Mouse (Mus musculus) CH12.LX (cell line): ENCODE measurements at regions not wholly inside any gene's neighbourhood (a gene's known extent, or its start where the extent isn't known, plus 50 kb on each side); places are given as distances from the start of the nearest gene placed in this dataset.

Source experiments
- DNase-seq: peaks from one replicate; pipeline ENCODE4 v3.0.0-alpha.2; 2013; ENCODE audit errors: extremely low read depth
- H3K27ac ChIP-seq: 2 replicates; pipeline ENCODE4 v1.5.1; 2012; ENCODE audit warnings: low read depth, mild to moderate bottlenecking, control low read depth, moderate library complexity; ENCODE audit not compliant: insufficient read depth
- H3K27me3 ChIP-seq: replicated peaks from 2 replicates; pipeline ENCODE3; 2012; ENCODE audit warnings: inconsistent platforms
- H3K36me3 ChIP-seq, 2 experiments: replicated peaks in 1 of 2; 2 replicates each; pipeline versions ENCODE3 to v1.6.1; 2012; ENCODE audit warnings: inconsistent platforms in 1 of 2, low read length in 1 of 2, mild to moderate bottlenecking in 1 of 2, mixed read lengths in 1 of 2, moderate library complexity in 1 of 2; ENCODE audit not compliant: control insufficient read depth in 1 of 2, insufficient read depth in 1 of 2
- H3K4me1 ChIP-seq, 2 experiments: 2 replicates each; pipeline ENCODE4 v1.6.1; 2012; ENCODE audit warnings: inconsistent platforms in 1 of 2, moderate library complexity in 1 of 2; ENCODE audit not compliant: insufficient read depth in 2 of 2, control insufficient read depth in 1 of 2
- H3K4me2 ChIP-seq: 2 replicates; pipeline ENCODE4 v1.6.1; 2012; ENCODE audit warnings: low read depth, mild to moderate bottlenecking, control low read depth; ENCODE audit not compliant: poor library complexity, insufficient read depth, severe bottlenecking
- H3K4me3 ChIP-seq, 3 experiments: fragments of 150-350 bp in 1 of 3; sonication (generic) in 1 of 3; replicated peaks in 1 of 3; 2 replicates each; pipeline versions ENCODE3 to v1.5.1; 2011 to 2012; ENCODE audit warnings: low read depth in 2 of 3, low read length in 2 of 3, mild to moderate bottlenecking in 2 of 3, moderate library complexity in 2 of 3, control low read depth in 1 of 3, improper control_type of control experiment in 1 of 3, inconsistent platforms in 1 of 3, mixed read lengths in 1 of 3; ENCODE audit not compliant: poor library complexity in 1 of 3
- H3K79me2 ChIP-seq: replicated peaks from 2 replicates; pipeline ENCODE4 v1.6.1; 2012; ENCODE audit warnings: mild to moderate bottlenecking, moderate library complexity; ENCODE audit not compliant: control insufficient read depth, poor library complexity, insufficient read depth, severe bottlenecking; ENCODE audit errors: extremely low read depth
- H3K9ac ChIP-seq: 2 replicates; pipeline ENCODE4 v1.6.1; 2012; ENCODE audit warnings: low read depth, mild to moderate bottlenecking, control low read depth, moderate library complexity; ENCODE audit not compliant: insufficient read depth
- H3K9me3 ChIP-seq: replicated peaks from 2 replicates; pipeline ENCODE3; 2012; ENCODE audit warnings: low read length, inconsistent platforms, mixed read lengths
- CHD1 ChIP-seq: IDR thresholded peaks from 2 replicates; pipeline ENCODE4 v1.6.1; 2012; ENCODE audit warnings: low read depth, low read length, improper control_type of control experiment, inconsistent platforms
- CTCF ChIP-seq, 2 experiments: IDR thresholded peaks in 1 of 2; conservative IDR thresholded peaks in 1 of 2; 2 replicates each; pipeline ENCODE4 v1.5.1; 2011 to 2012; ENCODE audit warnings: low read depth in 2 of 2, low read length in 2 of 2, improper control_type of control experiment in 1 of 2, inconsistent platforms in 1 of 2, mild to moderate bottlenecking in 1 of 2, moderate library complexity in 1 of 2
- E2F4 ChIP-seq: IDR thresholded peaks from 2 replicates; pipeline ENCODE4 v1.6.1; 2011; ENCODE audit warnings: low read depth, low read length, improper control_type of control experiment; ENCODE audit not compliant: insufficient replicate concordance
- EP300 ChIP-seq: IDR thresholded peaks from 2 replicates; pipeline ENCODE4 v1.6.1; 2011; ENCODE audit warnings: low read length, improper control_type of control experiment
- ETS1 ChIP-seq: conservative IDR thresholded peaks from 2 replicates; pipeline ENCODE4 v1.6.1; 2012; ENCODE audit warnings: low read depth, mild to moderate bottlenecking, inconsistent platforms, low read length, improper control_type of control experiment, moderate library complexity
- GABPA ChIP-seq: IDR thresholded peaks from 2 replicates; pipeline ENCODE4 v1.6.1; 2012; ENCODE audit warnings: low read depth, low read length, improper control_type of control experiment, inconsistent platforms; ENCODE audit not compliant: insufficient replicate concordance
- HCFC1 ChIP-seq: IDR thresholded peaks from 2 replicates; pipeline ENCODE4 v1.6.1; 2012; ENCODE audit warnings: low read depth, mild to moderate bottlenecking, inconsistent platforms, low read length, improper control_type of control experiment
- IRF4 ChIP-seq: IDR thresholded peaks from 2 replicates; pipeline ENCODE4 v1.6.1; 2014; ENCODE audit warnings: low read depth, mild to moderate bottlenecking, inconsistent platforms, low read length, improper control_type of control experiment
- JUN ChIP-seq: IDR thresholded peaks from 2 replicates; pipeline ENCODE4 v1.6.1; 2011; ENCODE audit warnings: low read depth, mild to moderate bottlenecking, low read length, improper control_type of control experiment, moderate library complexity; ENCODE audit not compliant: insufficient read depth
- MAFK ChIP-seq: IDR thresholded peaks from 2 replicates; pipeline ENCODE4 v1.6.1; 2011; ENCODE audit warnings: low read length, improper control_type of control experiment; ENCODE audit not compliant: insufficient replicate concordance
- MAZ ChIP-seq: IDR thresholded peaks from 2 replicates; pipeline ENCODE4 v1.6.1; 2012; ENCODE audit warnings: low read depth, mild to moderate bottlenecking, inconsistent platforms, low read length, improper control_type of control experiment, moderate library complexity
- MEF2A ChIP-seq: IDR thresholded peaks from 2 replicates; pipeline ENCODE4 v1.6.1; 2014; ENCODE audit warnings: low read depth, mild to moderate bottlenecking, inconsistent platforms, low read length, improper control_type of control experiment, borderline replicate concordance
- MYC ChIP-seq: IDR thresholded peaks from 2 replicates; pipeline ENCODE4 v1.6.1; 2011; ENCODE audit warnings: low read depth, mild to moderate bottlenecking, improper control_type of control experiment, low read length
- NELFE ChIP-seq: IDR thresholded peaks from 2 replicates; pipeline ENCODE4 v1.6.1; 2011; ENCODE audit warnings: low read depth, low read length, improper control_type of control experiment
- NRF1 ChIP-seq: IDR thresholded peaks from 2 replicates; pipeline ENCODE4 v1.6.1; 2014; ENCODE audit warnings: low read depth, mild to moderate bottlenecking, inconsistent platforms, low read length, improper control_type of control experiment, moderate library complexity
- POLR2A ChIP-seq: IDR thresholded peaks from 2 replicates; pipeline ENCODE4 v1.6.1; 2011; ENCODE audit warnings: low read depth, mild to moderate bottlenecking, improper control_type of control experiment, low read length
- POLR2AphosphoS2 ChIP-seq: IDR thresholded peaks from 2 replicates; pipeline ENCODE4 v1.6.1; 2011; ENCODE audit warnings: low read depth, low read length, improper control_type of control experiment
- RAD21 ChIP-seq: IDR thresholded peaks from 2 replicates; pipeline ENCODE4 v1.6.1; 2011; ENCODE audit warnings: low read depth, mild to moderate bottlenecking, low read length, improper control_type of control experiment, moderate library complexity
- RCOR1 ChIP-seq: conservative IDR thresholded peaks from 2 replicates; pipeline ENCODE4 v1.6.1; 2012; ENCODE audit warnings: low read depth, mild to moderate bottlenecking, inconsistent platforms, low read length, improper control_type of control experiment
- SMC3 ChIP-seq: IDR thresholded peaks from 2 replicates; pipeline ENCODE4 v1.6.1; 2011; ENCODE audit warnings: low read depth, low read length, improper control_type of control experiment
- TCF12 ChIP-seq: IDR thresholded peaks from 2 replicates; pipeline ENCODE4 v1.6.1; 2014; ENCODE audit warnings: low read depth, mild to moderate bottlenecking, inconsistent platforms, low read length, improper control_type of control experiment
- UBTF ChIP-seq: IDR thresholded peaks from 2 replicates; pipeline ENCODE4 v1.6.1; 2012; ENCODE audit warnings: low read depth, mild to moderate bottlenecking, inconsistent platforms, low read length, improper control_type of control experiment, moderate library complexity
- ZC3H11A ChIP-seq: IDR thresholded peaks from 2 replicates; pipeline ENCODE4 v1.6.1; 2012; ENCODE audit warnings: low read depth, mild to moderate bottlenecking, inconsistent platforms, low read length, improper control_type of control experiment
- ZKSCAN1 ChIP-seq: IDR thresholded peaks from 2 replicates; pipeline ENCODE4 v1.6.1; 2012; ENCODE audit warnings: low read depth, inconsistent platforms, low read length, improper control_type of control experiment, borderline replicate concordance
- ZMIZ1 ChIP-seq: IDR thresholded peaks from 2 replicates; pipeline ENCODE4 v1.6.1; 2012; ENCODE audit warnings: low read depth, mild to moderate bottlenecking, inconsistent platforms, low read length, improper control_type of control experiment
- dilution Hi-C: fragments of 300-500 bp; cut with MboI; formaldehyde crosslinking; loops from 2 replicates; pipeline ENCODE4 v1.14.3; 2020; ENCODE audit warnings: low sequenced_read_pairs; ENCODE audit not compliant: extremely low pct_unique_long_range_greater_than_20kb, extremely low pct_ligation_motif_present
- in situ Hi-C: fragments of 300-500 bp; cut with MboI; formaldehyde crosslinking; loops from 3 replicates; pipeline ENCODE4 v1.14.3; 2019; ENCODE audit warnings: low sequenced_read_pairs, low pct_ligation_motif_present, low pct_unique_long_range_greater_than_20kb, mixed read lengths

GRCm38 (mm10) chrX:142560209-142560912 lies 120.8 kb upstream of the Tmem164 start:
- H3K27me3 ChIP-seq, result no peaks in the 10 kb centered on the region
- no peak overlapping the region for H3K27ac ChIP-seq
- no peak overlapping the region for H3K9ac ChIP-seq
- H3K9me3 ChIP-seq, result no peaks in the 10 kb centered on the region
- H3K4me2 ChIP-seq, result no peak overlapping the region
- dilution Hi-C loops (no loop called here), in situ Hi-C loops (loop anchor here (25.0 kb wide), 1 partner anchor 502 kb away; no protein-coding TSS in a partner anchor)
- no peak overlapping the region for H3K4me3 ChIP-seq
- no peaks in the 10 kb centered on the region for H3K36me3 ChIP-seq
- no peaks in the 10 kb centered on the region for H3K79me2 ChIP-seq
- no peak for DNase-seq
- no peak for TF ChIP-seq GABPA
- TF ChIP-seq POLR2AphosphoS2, result no peak
- TF ChIP-seq TCF12, result no peak
- no peak for TF ChIP-seq MAFK
- TF ChIP-seq ZKSCAN1, result no peak
- TF ChIP-seq HCFC1, result no peak
- TF ChIP-seq RCOR1, result no peak
- peak in 1 of 2 experiments; percentile 40; a peak in 2 of 4 replicates for TF ChIP-seq CTCF (conservative IDR thresholded peaks at IDR 0.05 in 1 of 2, IDR thresholded peaks at IDR 0.05 in 1 of 2; ENCODE audit: low read depth in 2 of 2, low read length in 2 of 2)
- TF ChIP-seq RAD21, result peak; percentile 40
- no peak for TF ChIP-seq ZC3H11A
- no peak for TF ChIP-seq EP300
- TF ChIP-seq MYC, result no peak
- TF ChIP-seq E2F4, result no peak
- peak; percentile 28 for TF ChIP-seq SMC3
- TF ChIP-seq MEF2A, result no peak
- TF ChIP-seq CHD1, result no peak
- no peak for TF ChIP-seq ZMIZ1
- no peak for TF ChIP-seq ETS1
- no peak for TF ChIP-seq NRF1
- TF ChIP-seq POLR2A, result no peak
- TF ChIP-seq UBTF, result no peak
- TF ChIP-seq IRF4, result no peak
- no peak for TF ChIP-seq JUN
- TF ChIP-seq NELFE, result no peak
- TF ChIP-seq MAZ, result no peak
- no peaks in the 10 kb centered on the region for H3K4me1 ChIP-seq
